Mouse (Mus musculus) mouse trophoblast stem cell (cell line): Measurements from ENCODE around the gene Parp16.
"Not testable (repeated sequence)": the region's sequence is repeated elsewhere in the genome, so short reads cannot be mapped to it uniquely, and the experiment has no call there.

Experiments
- in situ Hi-C, 2 experiments: fragments of 300-500 bp; cut with MseI, MboI; formaldehyde crosslinking; loops; 2 replicates in 1 of 2; 3 replicates in 1 of 2; pipeline ENCODE4 v1.15.1; 2025

Gene Parp16

GRCm38 (mm10) chr9:65241973-65242372, 46.8 kb downstream of the Parp16 start:
- in situ Hi-C loops, result no loop called here

- in situ Hi-C loops, result no loop called here
These were observed 48.1 kb downstream of the Parp16 start for GRCm38 (mm10) chr9:65243249-65243648.

- in situ Hi-C loops, result no loop called here
These were observed 49.1 kb downstream of the Parp16 start for GRCm38 (mm10) chr9:65244036-65244806.

- in situ Hi-C loops, result no loop called here
These were observed 52.6 kb downstream of the Parp16 start for GRCm38 (mm10) chr9:65247502-65248376.

GRCm38 (mm10) chr9:65248377-65248690, 53.2 kb downstream of the Parp16 start:
- in situ Hi-C loops, result no loop called here

- in situ Hi-C loops, result no loop called here
These were observed 56.9 kb downstream of the Parp16 start for GRCm38 (mm10) chr9:65252026-65252425.

GRCm38 (mm10) chr9:65255906-65256600, 60.9 kb downstream of the Parp16 start:
- in situ Hi-C loops, result no loop called here

- in situ Hi-C loops, result no loop called here
These were observed 62.2 kb downstream of the Parp16 start for GRCm38 (mm10) chr9:65257218-65257910.

- in situ Hi-C loops, result no loop called here
These were observed 64.2 kb downstream of the Parp16 start for GRCm38 (mm10) chr9:65259366-65259765.

GRCm38 (mm10) chr9:65261591-65262230, 66.6 kb downstream of the Parp16 start:
- in situ Hi-C loops, result no loop called here

- in situ Hi-C loops, result no loop called here
These were observed 67.5 kb downstream of the Parp16 start for GRCm38 (mm10) chr9:65262641-65263120.

GRCm38 (mm10) chr9:65264959-65265358, 69.8 kb downstream of the Parp16 start, which contains the start of gene Cilp:
Gene Cilp (plus strand): TSS chr9:65265180.
- in situ Hi-C loops, result no loop called here

GRCm38 (mm10) chr9:65267742-65268515, 72.8 kb downstream of the Parp16 start:
- in situ Hi-C loops, result no loop called here

- in situ Hi-C loops, result no loop called here
These were observed 78.1 kb downstream of the Parp16 start for GRCm38 (mm10) chr9:65273048-65273809.

GRCm38 (mm10) chr9:65273873-65274272, 78.7 kb downstream of the Parp16 start:
- in situ Hi-C loops, result no loop called here

- in situ Hi-C loops, result not testable (repeated sequence)
These were observed 79.7 kb downstream of the Parp16 start for GRCm38 (mm10) chr9:65274851-65275250.

GRCm38 (mm10) chr9:65275810-65276530, 80.8 kb downstream of the Parp16 start:
- in situ Hi-C loops, result no loop called here

- in situ Hi-C loops, result loop anchor here (5.0 to 10.0 kb wide), 2 partner anchors 49 to 57 kb away; no protein-coding TSS in a partner anchor
These were observed 86.5 kb downstream of the Parp16 start for GRCm38 (mm10) chr9:65281536-65282151.
